Mouse (Mus musculus) ES-Bruce4 (cell line): Measurements from ENCODE around the gene Xpo4. TPM values are rescaled to one million over a fixed set of nuclear protein-coding genes. Genes with fewer than 3 reads are reported as not detected.

Experiments
- H3K27ac ChIP-seq: 2 replicates; pipeline ENCODE4 v1.5.1; 2012; ENCODE audit warnings: low read length, inconsistent platforms; ENCODE audit not compliant: insufficient read depth
- H3K27me3 ChIP-seq: 2 replicates; pipeline ENCODE4 v1.6.1; 2012; ENCODE audit warnings: mild to moderate bottlenecking, low read length, inconsistent platforms; ENCODE audit not compliant: control insufficient read depth, poor library complexity, insufficient read depth, severe bottlenecking
- H3K36me3 ChIP-seq: 2 replicates; pipeline ENCODE4 v1.6.1; 2012; ENCODE audit warnings: inconsistent platforms, mild to moderate bottlenecking, low read length, moderate library complexity; ENCODE audit not compliant: control insufficient read depth, poor library complexity, insufficient read depth, severe bottlenecking
- H3K4me1 ChIP-seq: one replicate; pipeline ENCODE4 v1.8.1; 2011; ENCODE audit warnings: low read length; ENCODE audit not compliant: control insufficient read depth, insufficient read depth
- H3K4me3 ChIP-seq: 2 replicates; pipeline ENCODE4 v1.5.1; 2011; ENCODE audit warnings: low read depth, mild to moderate bottlenecking, low read length
- H3K9ac ChIP-seq: 2 replicates; pipeline ENCODE4 v1.6.1; 2012; ENCODE audit warnings: low read depth, mild to moderate bottlenecking, inconsistent platforms; ENCODE audit not compliant: poor library complexity, severe bottlenecking
- H3K9me3 ChIP-seq: replicated peaks from 2 replicates; pipeline ENCODE4 v1.6.1; 2012; ENCODE audit warnings: mild to moderate bottlenecking, low read length, inconsistent platforms; ENCODE audit not compliant: control insufficient read depth, poor library complexity, insufficient read depth, severe bottlenecking
- CTCF ChIP-seq: IDR thresholded peaks from one replicate; pipeline ENCODE4 v1.8.1; 2011; ENCODE audit warnings: low read depth, low read length
- EP300 ChIP-seq: IDR thresholded peaks from 2 replicates; pipeline ENCODE4 v1.6.1; 2011; ENCODE audit warnings: low read depth, low read length; ENCODE audit not compliant: insufficient read depth
- POLR2A ChIP-seq: IDR thresholded peaks from one replicate; pipeline ENCODE4 v1.8.1; 2011; ENCODE audit warnings: low read length; ENCODE audit not compliant: insufficient read depth
- polyA plus RNA-seq: library from polyadenylated mRNA; stranded (reverse); fragments of >200 nt; gene quantifications from 2 replicates; pipeline ENCODE4 v1.2.4, GENCODE M21; 2011; ENCODE audit warnings: low read depth; ENCODE audit not compliant: missing spikeins, insufficient read depth, insufficient read length

Gene Xpo4
- polyA plus RNA-seq, 1 experiment: 64.1 TPM

- H3K27ac ChIP-seq: no peak overlapping the region
- H3K9me3 ChIP-seq: no peaks in the 10 kb centered on the region
- H3K36me3 ChIP-seq: peaks cover 30% of the 10 kb centered on the region
- no peak overlapping the region for H3K4me3 ChIP-seq
- no peaks in the 10 kb centered on the region for H3K27me3 ChIP-seq
- H3K4me1 ChIP-seq: no peaks in the 10 kb centered on the region
- H3K9ac ChIP-seq: no peak overlapping the region
- TF ChIP-seq CTCF (no peak), EP300 (no peak), POLR2A (no peak)
These were observed 44.5 kb downstream of the Xpo4 start for GRCm38 (mm10) chr14:57620598-57621236.

GRCm38 (mm10) chr14:57619487-57619886, 45.7 kb downstream of the Xpo4 start:
- no peaks in the 10 kb centered on the region for H3K9me3 ChIP-seq
- no peaks in the 10 kb centered on the region for H3K4me1 ChIP-seq
- TF ChIP-seq CTCF: no peak
- H3K27me3 ChIP-seq: no peaks in the 10 kb centered on the region
- H3K9ac ChIP-seq: no peak overlapping the region
- no peak overlapping the region for H3K4me3 ChIP-seq
- H3K36me3 ChIP-seq: peaks cover 33% of the 10 kb centered on the region
- H3K27ac ChIP-seq: no peak overlapping the region

- no peak overlapping the region for H3K4me3 ChIP-seq
- H3K27ac ChIP-seq: no peak overlapping the region
- no peaks in the 10 kb centered on the region for H3K27me3 ChIP-seq
- no peaks in the 10 kb centered on the region for H3K9me3 ChIP-seq
- peaks cover 30% of the 10 kb centered on the region for H3K36me3 ChIP-seq
- H3K4me1 ChIP-seq: no peaks in the 10 kb centered on the region
- TF ChIP-seq CTCF (no peak), EP300 (no peak), POLR2A (no peak)
- H3K9ac ChIP-seq: no peak overlapping the region
These were observed 47.6 kb downstream of the Xpo4 start for GRCm38 (mm10) chr14:57617675-57618074.

GRCm38 (mm10) chr14:57616339-57616965, 48.8 kb downstream of the Xpo4 start:
- Histone ChIP-seq H3K36me3 (peaks cover 20% of the 10 kb centered on the region), H3K27ac (no peak overlapping the region), H3K4me3 (no peak overlapping the region), H3K27me3 (no peaks in the 10 kb centered on the region), H3K9ac (no peak overlapping the region), H3K4me1 (no peaks in the 10 kb centered on the region), H3K9me3 (no peaks in the 10 kb centered on the region)
- TF ChIP-seq CTCF (no peak), POLR2A (no peak), EP300 (no peak)

- TF ChIP-seq EP300: no peak
- no peak for TF ChIP-seq POLR2A
- no peak for TF ChIP-seq CTCF
- no peak overlapping the region for H3K27ac ChIP-seq
- no peak overlapping the region for H3K9ac ChIP-seq
- peaks cover 18% of the 10 kb centered on the region for H3K36me3 ChIP-seq
- no peak overlapping the region for H3K4me3 ChIP-seq
- H3K4me1 ChIP-seq: no peaks in the 10 kb centered on the region
- no peaks in the 10 kb centered on the region for H3K27me3 ChIP-seq
- no peaks in the 10 kb centered on the region for H3K9me3 ChIP-seq
These were observed 49.4 kb downstream of the Xpo4 start for GRCm38 (mm10) chr14:57615828-57616227.

- Histone ChIP-seq H3K9ac (no peak overlapping the region), H3K4me3 (no peak overlapping the region), H3K27ac (no peak overlapping the region), H3K4me1 (no peaks in the 10 kb centered on the region), H3K36me3 (peaks cover 11% of the 10 kb centered on the region), H3K27me3 (no peaks in the 10 kb centered on the region), H3K9me3 (no peaks in the 10 kb centered on the region)
- TF ChIP-seq POLR2A (no peak), CTCF (no peak), EP300 (no peak)
These were observed 54.2 kb downstream of the Xpo4 start for GRCm38 (mm10) chr14:57611034-57611433.
